Mouse (Mus musculus): ENCODE results near the gene Gpx3.

DNA sequence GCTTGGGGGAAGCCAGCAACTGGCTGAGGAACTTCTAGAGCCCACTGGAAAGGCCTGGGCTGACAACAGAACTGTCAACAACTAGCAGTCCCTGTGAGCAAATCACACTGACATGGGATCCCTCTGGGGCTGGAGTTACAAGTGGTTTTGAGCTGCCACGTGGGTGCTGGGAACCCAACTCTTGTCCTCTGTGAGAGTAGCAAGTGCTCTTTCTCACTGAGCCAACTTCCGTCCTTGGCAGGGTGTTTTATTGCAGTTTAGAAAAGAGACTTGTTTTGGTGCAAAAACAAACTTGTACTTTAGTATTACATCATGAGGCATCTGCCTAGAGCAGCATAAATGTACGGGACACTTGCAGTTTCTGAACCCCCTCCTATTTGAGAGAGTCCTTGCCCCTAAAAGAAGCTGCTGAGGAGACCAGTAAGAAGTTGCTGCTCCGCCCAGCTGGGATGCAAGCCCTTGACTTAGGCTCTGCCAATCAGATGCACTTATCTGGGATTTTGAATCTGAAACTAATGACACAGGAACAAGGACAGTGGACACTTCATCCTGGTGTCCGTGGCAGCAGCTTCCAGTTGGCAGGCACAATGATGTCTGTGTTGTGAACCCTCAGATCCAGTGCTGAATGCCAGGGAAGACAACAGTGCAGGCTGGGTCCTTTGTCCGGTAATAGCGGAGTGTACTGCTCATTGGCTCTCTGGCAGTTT is 30.3 kb upstream of the Gpx3 start:
- TF ChIP-seq GATA1 (IDR thresholded peaks at IDR 0.05; ENCODE audit: low read length) (no peak), TAL1 (IDR thresholded peaks at IDR 0.05; ENCODE audit: low read length) (no peak)

All from erythroblast, embryonic 14.5 days (primary cell).